Mouse (Mus musculus): ENCODE data around the gene Kdelr1.

GRCm38 (mm10) chr7:45923762-45924428 lies 51.3 kb downstream of the Kdelr1 start, which contains the start of gene Ccdc114:
- TF ChIP-seq POLR2A (IDR thresholded peaks at IDR 0.05; ENCODE audit: insufficient read depth, low read depth, low read length) (no peak), CTCF (IDR thresholded peaks at IDR 0.05; ENCODE audit: insufficient read depth, low read depth, low read length) (no peak)

Measured in olfactory bulb, adult 2 months (tissue).